Mouse (Mus musculus): Measurements from ENCODE around the gene Bcl2. TPM values are rescaled to one million over a fixed set of nuclear protein-coding genes. Genes with fewer than 3 reads are reported as not detected.

Gene Bcl2
- total and polyA plus RNA-seq, 3 experiments: 1.3 to 5.0 (median 3.5) TPM

- no peak for TF ChIP-seq CTCF (IDR thresholded peaks at IDR 0.05)
- TF ChIP-seq EP300 (IDR thresholded peaks at IDR 0.05; ENCODE audit: insufficient read depth, low read depth, low read length): no peak
- no peak for TF ChIP-seq POLR2A (IDR thresholded peaks at IDR 0.05; ENCODE audit: insufficient read depth, low read depth, low read length)
- Histone ChIP-seq H3K4me3 (no peak overlapping the region), H3K4me1 (ENCODE audit: control insufficient read depth, insufficient read depth, low read length) (peaks cover 6% of the 10 kb centered on the region), H3K79me2 (replicated peaks; ENCODE audit: control insufficient read depth, insufficient read depth, low read length) (no peaks in the 10 kb centered on the region), H3K27me3 (ENCODE audit: control insufficient read depth, insufficient read depth, low read length) (no peaks in the 10 kb centered on the region; the same call in 1 of the 2 replicates), H3K27ac (no peak overlapping the region), H3K36me3 (ENCODE audit: control insufficient read depth, insufficient read depth, low read length) (no peaks in the 10 kb centered on the region), H3K9ac (ENCODE audit: low read depth, low read length) (no peak overlapping the region)
- 23% methylated on average over 5 of the region's 5 CpGs for WGBS
- intact Hi-C loops (cut with DNase I): no loop called here
- no peak for DNase-seq
Observed at GRCm38 (mm10) chr1:106602536-106602935, 111.5 kb downstream of the Bcl2 start.

GRCm38 (mm10) chr1:106601247-106601646, 112.8 kb downstream of the Bcl2 start:
- no peaks in the 10 kb centered on the region for H3K79me2 ChIP-seq (replicated peaks; ENCODE audit: control insufficient read depth, insufficient read depth, low read length)
- no peak overlapping the region for H3K4me3 ChIP-seq
- intact Hi-C loops (cut with DNase I): no loop called here
- H3K36me3 ChIP-seq (ENCODE audit: control insufficient read depth, insufficient read depth, low read length): no peaks in the 10 kb centered on the region
- H3K27ac ChIP-seq: no peak overlapping the region
- H3K9ac ChIP-seq (ENCODE audit: low read depth, low read length): no peak overlapping the region
- WGBS: 89% methylated on average over 4 of the region's 4 CpGs
- no peaks in the 10 kb centered on the region; the same call in 1 of the 2 replicates for H3K27me3 ChIP-seq (ENCODE audit: control insufficient read depth, insufficient read depth, low read length)
- DNase-seq: no peak
- no peak for TF ChIP-seq CTCF (IDR thresholded peaks at IDR 0.05)
- TF ChIP-seq POLR2A (IDR thresholded peaks at IDR 0.05; ENCODE audit: insufficient read depth, low read depth, low read length): no peak
- no peak for TF ChIP-seq EP300 (IDR thresholded peaks at IDR 0.05; ENCODE audit: insufficient read depth, low read depth, low read length)
- H3K4me1 ChIP-seq (ENCODE audit: control insufficient read depth, insufficient read depth, low read length): peaks cover 6% of the 10 kb centered on the region

GRCm38 (mm10) chr1:106600841-106601240, 113.2 kb downstream of the Bcl2 start:
- Histone ChIP-seq H3K9ac (ENCODE audit: low read depth, low read length) (no peak overlapping the region), H3K27ac (no peak overlapping the region), H3K79me2 (replicated peaks; ENCODE audit: control insufficient read depth, insufficient read depth, low read length) (no peaks in the 10 kb centered on the region), H3K27me3 (ENCODE audit: control insufficient read depth, insufficient read depth, low read length) (no peaks in the 10 kb centered on the region; the same call in 1 of the 2 replicates), H3K36me3 (ENCODE audit: control insufficient read depth, insufficient read depth, low read length) (no peaks in the 10 kb centered on the region), H3K4me3 (no peak overlapping the region), H3K4me1 (ENCODE audit: control insufficient read depth, insufficient read depth, low read length) (peaks cover 6% of the 10 kb centered on the region)
- no peak for DNase-seq
- intact Hi-C loops (cut with DNase I): no loop called here
- no peak for TF ChIP-seq EP300 (IDR thresholded peaks at IDR 0.05; ENCODE audit: insufficient read depth, low read depth, low read length)
- no peak for TF ChIP-seq CTCF (IDR thresholded peaks at IDR 0.05)
- 75% methylated on average over 5 of the region's 5 CpGs for WGBS

- no peak for TF ChIP-seq CTCF (IDR thresholded peaks at IDR 0.05)
- TF ChIP-seq POLR2A (IDR thresholded peaks at IDR 0.05; ENCODE audit: insufficient read depth, low read depth, low read length): no peak
- TF ChIP-seq EP300 (IDR thresholded peaks at IDR 0.05; ENCODE audit: insufficient read depth, low read depth, low read length): no peak
- Histone ChIP-seq H3K4me1 (ENCODE audit: control insufficient read depth, insufficient read depth, low read length) (peaks cover 1% of the 10 kb centered on the region), H3K27me3 (ENCODE audit: control insufficient read depth, insufficient read depth, low read length) (no peaks in the 10 kb centered on the region; the same call in 1 of the 2 replicates), H3K9ac (ENCODE audit: low read depth, low read length) (no peak overlapping the region), H3K4me3 (no peak overlapping the region), H3K27ac (no peak overlapping the region), H3K36me3 (ENCODE audit: control insufficient read depth, insufficient read depth, low read length) (no peaks in the 10 kb centered on the region), H3K79me2 (replicated peaks; ENCODE audit: control insufficient read depth, insufficient read depth, low read length) (no peaks in the 10 kb centered on the region)
- intact Hi-C loops (cut with DNase I): no loop called here
- no peak for DNase-seq
- WGBS: 96% methylated on average over 2 of the region's 2 CpGs
Observed at GRCm38 (mm10) chr1:106598292-106598583, 115.8 kb downstream of the Bcl2 start.

GRCm38 (mm10) chr1:106597575-106598291, 116.3 kb downstream of the Bcl2 start:
- H3K79me2 ChIP-seq (replicated peaks; ENCODE audit: control insufficient read depth, insufficient read depth, low read length): no peaks in the 10 kb centered on the region
- TF ChIP-seq CTCF (IDR thresholded peaks at IDR 0.05) (no peak), EP300 (IDR thresholded peaks at IDR 0.05; ENCODE audit: insufficient read depth, low read depth, low read length) (no peak), POLR2A (IDR thresholded peaks at IDR 0.05; ENCODE audit: insufficient read depth, low read depth, low read length) (no peak)
- no peak for DNase-seq
- no peaks in the 10 kb centered on the region; the same call in 1 of the 2 replicates for H3K27me3 ChIP-seq (ENCODE audit: control insufficient read depth, insufficient read depth, low read length)
- WGBS: 88% methylated on average over 5 of the region's 5 CpGs
- no peak overlapping the region for H3K9ac ChIP-seq (ENCODE audit: low read depth, low read length)
- no peaks in the 10 kb centered on the region for H3K36me3 ChIP-seq (ENCODE audit: control insufficient read depth, insufficient read depth, low read length)
- H3K4me1 ChIP-seq (ENCODE audit: control insufficient read depth, insufficient read depth, low read length): peaks cover 1% of the 10 kb centered on the region
- intact Hi-C loops (cut with DNase I): no loop called here
- no peak overlapping the region for H3K27ac ChIP-seq
- H3K4me3 ChIP-seq: no peak overlapping the region

GRCm38 (mm10) chr1:106596380-106596779, 117.7 kb downstream of the Bcl2 start:
- H3K27ac ChIP-seq: no peak overlapping the region
- WGBS: 97% methylated on average over 1 of the region's 1 CpGs

More at GRCm38 (mm10) chr1:106596380-106596779, 117.7 kb downstream of the Bcl2 start:
- H3K9ac ChIP-seq (ENCODE audit: low read depth, low read length): no peak overlapping the region
- no peak for DNase-seq
- intact Hi-C loops (cut with DNase I): no loop called here
- H3K4me3 ChIP-seq: no peak overlapping the region
- H3K27me3 ChIP-seq (ENCODE audit: control insufficient read depth, insufficient read depth, low read length): no peaks in the 10 kb centered on the region; the same call in 1 of the 2 replicates
- no peaks in the 10 kb centered on the region for H3K79me2 ChIP-seq (replicated peaks; ENCODE audit: control insufficient read depth, insufficient read depth, low read length)
- H3K4me1 ChIP-seq (ENCODE audit: control insufficient read depth, insufficient read depth, low read length): no peaks in the 10 kb centered on the region; the same call in 1 of the 2 replicates
- H3K36me3 ChIP-seq (ENCODE audit: control insufficient read depth, insufficient read depth, low read length): no peaks in the 10 kb centered on the region; the same call in 1 of the 2 replicates
- no peak for TF ChIP-seq EP300 (IDR thresholded peaks at IDR 0.05; ENCODE audit: insufficient read depth, low read depth, low read length)
- TF ChIP-seq CTCF (IDR thresholded peaks at IDR 0.05): no peak
- TF ChIP-seq POLR2A (IDR thresholded peaks at IDR 0.05; ENCODE audit: insufficient read depth, low read depth, low read length): no peak

All from heart, adult 2 months (tissue).